Mouse (Mus musculus): ENCODE measurements around the gene Dbi. TPM values are rescaled to one million over a fixed set of nuclear protein-coding genes. Genes with fewer than 3 reads are reported as not detected.

Gene Dbi
- total RNA-seq, 1 experiment from 2014 or later: 791 TPM

- no peak for DNase-seq
Observed at GRCm38 (mm10) chr1:120083921-120084517, 36.9 kb downstream of the Dbi start.

GRCm38 (mm10) chr1:120082957-120083585, 37.8 kb downstream of the Dbi start:
- DNase-seq: no peak

- DNase-seq: no peak
Observed at GRCm38 (mm10) chr1:120080632-120081031, 40.2 kb downstream of the Dbi start.

GRCm38 (mm10) chr1:120077746-120078410, 43.0 kb downstream of the Dbi start:
- DNase-seq: no peak

- DNase-seq: no peak
Observed at GRCm38 (mm10) chr1:120075507-120075906, 45.4 kb downstream of the Dbi start.

- no peak for DNase-seq
Observed at GRCm38 (mm10) chr1:120074931-120075330, 45.9 kb downstream of the Dbi start.

- DNase-seq: no peak
Observed at GRCm38 (mm10) chr1:120074307-120074702, 46.6 kb downstream of the Dbi start.

GRCm38 (mm10) chr1:120073519-120074306, 47.2 kb downstream of the Dbi start, which contains the start of gene Tmem37:
TSS of gene Tmem37 (minus strand) at chr1:120074074.
- DNase-seq: peak; percentile 89

- peak; percentile 65 for DNase-seq
Observed at GRCm38 (mm10) chr1:120072900-120073299, 48.0 kb downstream of the Dbi start.

- DNase-seq: no peak
Observed at GRCm38 (mm10) chr1:120071133-120071532, 49.7 kb downstream of the Dbi start.

GRCm38 (mm10) chr1:120070168-120070567, 50.7 kb downstream of the Dbi start:
- no peak for DNase-seq

GRCm38 (mm10) chr1:120069120-120069519, 51.8 kb downstream of the Dbi start:
- no peak for DNase-seq

GRCm38 (mm10) chr1:120066625-120067024, 54.3 kb downstream of the Dbi start:
- no peak for DNase-seq

- no peak for DNase-seq
Observed at GRCm38 (mm10) chr1:120066159-120066558, 54.7 kb downstream of the Dbi start.

GRCm38 (mm10) chr1:120064036-120064682, 56.7 kb downstream of the Dbi start:
- no peak for DNase-seq

Other genes starting within 250 kb of the Dbi start
- 9.0 and 10.8 TPM in 2 replicates for gene Tmem177, start 207.9 kb downstream of the Dbi start, total RNA-seq (2021)
- gene Cfap221, start 123.8 kb downstream of the Dbi start, total RNA-seq (2021): 0.24 TPM in 1 of 2 replicates, not detected in the other
- 7.4 and 8.0 TPM in 2 replicates for gene Sctr, start 114.2 kb downstream of the Dbi start, total RNA-seq (2021)
- gene Tmem37, start 47.0 kb downstream of the Dbi start, total RNA-seq (2021): 9.2 and 10.3 TPM in 2 replicates
- gene 3110009E18Rik, start 109 bp upstream of the Dbi start, total RNA-seq (2021): 13.2 and 14.5 TPM in 2 replicates
- gene Steap3, start 151.6 kb upstream of the Dbi start, total RNA-seq (2021): 28.9 and 48.9 TPM in 2 replicates
- not detected in 2 replicates for gene C1ql2, start 219.5 kb upstream of the Dbi start, total RNA-seq (2021)